Mouse (Mus musculus) CH12.LX (cell line): ENCODE results near the gene Lysmd3.

ENCODE experiments used
- CTCF ChIP-seq, 2 experiments: IDR thresholded peaks in 1 of 2; conservative IDR thresholded peaks in 1 of 2; 2 replicates each; pipeline ENCODE4 v1.5.1; 2011 to 2012; ENCODE audit warnings: low read depth in 2 of 2, low read length in 2 of 2, improper control_type of control experiment in 1 of 2, inconsistent platforms in 1 of 2, mild to moderate bottlenecking in 1 of 2, moderate library complexity in 1 of 2
- EP300 ChIP-seq: IDR thresholded peaks from 2 replicates; pipeline ENCODE4 v1.6.1; 2011; ENCODE audit warnings: low read length, improper control_type of control experiment
- HCFC1 ChIP-seq: IDR thresholded peaks from 2 replicates; pipeline ENCODE4 v1.6.1; 2012; ENCODE audit warnings: low read depth, mild to moderate bottlenecking, inconsistent platforms, low read length, improper control_type of control experiment
- POLR2A ChIP-seq: IDR thresholded peaks from 2 replicates; pipeline ENCODE4 v1.6.1; 2011; ENCODE audit warnings: low read depth, mild to moderate bottlenecking, improper control_type of control experiment, low read length
- RAD21 ChIP-seq: IDR thresholded peaks from 2 replicates; pipeline ENCODE4 v1.6.1; 2011; ENCODE audit warnings: low read depth, mild to moderate bottlenecking, low read length, improper control_type of control experiment, moderate library complexity

GRCm38 (mm10) chr13:81644047-81644565 is 13.4 kb upstream of the Lysmd3 start:
- no peak for TF ChIP-seq POLR2A
- TF ChIP-seq CTCF (conservative IDR thresholded peaks at IDR 0.05 in 1 of 2, IDR thresholded peaks at IDR 0.05 in 1 of 2; ENCODE audit: low read depth in 2 of 2, low read length in 2 of 2), result no peak
- TF ChIP-seq RAD21, result no peak
- TF ChIP-seq EP300, result no peak
- no peak for TF ChIP-seq HCFC1
